Mouse (Mus musculus) bone marrow, adult 2 months (tissue): Measurements from ENCODE around the gene Cacng6.

Experiments used
- CTCF ChIP-seq: fragments of 200-500 bp; IDR thresholded peaks from 2 replicates; pipeline ENCODE4 v1.5.1; 2011; ENCODE audit warnings: low read length, control low read depth; ENCODE audit not compliant: control insufficient read depth, insufficient read depth
- POLR2A ChIP-seq: fragments of 200-500 bp; IDR thresholded peaks from 2 replicates; pipeline ENCODE4 v1.6.1; 2011; ENCODE audit warnings: low read depth, mild to moderate bottlenecking, control low read depth, low read length, borderline replicate concordance; ENCODE audit not compliant: control insufficient read depth

GRCm38 (mm10) chr7:3390413-3391080 lies 33.4 kb upstream of the Cacng6 start, which contains the start of gene Cacng8:
- no peak for TF ChIP-seq CTCF
- TF ChIP-seq POLR2A: no peak
